Mouse (Mus musculus) embryo, embryonic 9.5 days (tissue): ENCODE data around the gene Lif.

Experiments used
- DNase-seq: peaks from one replicate; pipeline ENCODE4 v3.0.0-alpha.2; 2017; ENCODE audit errors: extremely low spot score

Gene Lif

DNA sequence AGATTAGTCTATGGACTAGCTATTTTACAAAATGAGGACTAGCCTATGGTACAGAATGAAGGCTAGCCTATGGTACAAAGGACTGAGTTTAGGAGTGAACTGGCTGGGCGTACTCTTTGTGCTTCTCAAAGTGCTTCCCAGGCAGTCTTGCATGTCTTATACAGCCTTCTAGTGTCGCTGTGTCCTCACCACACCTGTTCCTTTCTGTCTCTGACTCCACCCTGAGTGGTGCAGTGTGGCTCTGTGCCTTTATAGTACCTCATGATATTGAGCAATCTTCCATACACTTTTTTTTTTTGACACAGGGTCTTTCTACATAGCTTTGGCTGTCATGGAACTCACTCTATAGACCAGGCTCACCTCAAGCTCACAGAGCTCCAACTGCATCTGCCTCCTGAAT, 25.9 kb upstream of the Lif start:
- no peak for DNase-seq

DNA sequence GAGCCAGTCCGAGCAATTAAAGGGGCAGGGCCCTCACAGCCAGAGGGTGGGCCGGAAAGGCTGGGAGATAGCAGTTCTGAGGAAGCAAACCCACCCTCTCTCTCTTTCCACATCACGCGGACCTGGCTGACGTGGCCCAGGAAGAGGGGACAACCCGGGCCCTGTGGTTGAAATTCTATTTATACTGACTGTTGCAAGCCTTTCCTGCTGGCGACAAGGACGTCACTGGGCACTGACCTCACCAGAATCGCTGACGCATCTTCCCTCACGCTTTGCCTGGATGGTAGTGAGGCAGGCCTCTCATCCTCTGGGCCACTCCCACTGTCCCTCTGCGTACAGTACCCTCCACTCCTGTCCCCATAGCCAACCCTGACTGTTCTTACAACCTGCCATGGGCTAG, 24.7 kb upstream of the Lif start:
- no peak for DNase-seq

DNA sequence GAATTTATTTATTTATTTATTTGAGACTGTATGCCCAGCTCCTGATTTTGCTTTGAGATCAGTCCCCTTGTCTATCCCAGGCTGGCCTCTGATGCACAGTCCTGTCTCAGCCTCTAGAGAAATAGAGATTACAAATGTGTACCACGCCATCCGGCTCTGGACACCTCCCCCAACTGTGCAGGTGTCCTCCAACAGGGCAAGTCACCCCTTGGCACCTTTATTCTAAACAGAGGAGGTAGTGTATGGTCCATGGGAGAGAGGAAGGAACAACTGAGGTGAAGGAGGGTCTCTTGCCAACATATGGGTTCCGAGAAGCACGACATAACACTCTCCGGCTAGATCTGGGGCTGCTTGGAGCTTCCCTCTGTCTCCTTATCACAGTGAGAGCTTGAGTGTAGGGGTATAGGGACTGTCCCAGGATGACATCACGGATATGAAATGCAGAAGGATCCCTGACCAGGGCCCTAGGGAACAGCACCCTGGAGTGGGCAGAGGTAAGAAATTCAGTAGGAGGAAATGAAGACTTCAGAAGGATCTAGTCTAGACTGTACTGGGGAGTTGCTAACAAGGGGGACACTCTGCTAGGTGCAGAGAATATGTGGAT, 22.2 kb upstream of the Lif start:
- no peak for DNase-seq

DNA sequence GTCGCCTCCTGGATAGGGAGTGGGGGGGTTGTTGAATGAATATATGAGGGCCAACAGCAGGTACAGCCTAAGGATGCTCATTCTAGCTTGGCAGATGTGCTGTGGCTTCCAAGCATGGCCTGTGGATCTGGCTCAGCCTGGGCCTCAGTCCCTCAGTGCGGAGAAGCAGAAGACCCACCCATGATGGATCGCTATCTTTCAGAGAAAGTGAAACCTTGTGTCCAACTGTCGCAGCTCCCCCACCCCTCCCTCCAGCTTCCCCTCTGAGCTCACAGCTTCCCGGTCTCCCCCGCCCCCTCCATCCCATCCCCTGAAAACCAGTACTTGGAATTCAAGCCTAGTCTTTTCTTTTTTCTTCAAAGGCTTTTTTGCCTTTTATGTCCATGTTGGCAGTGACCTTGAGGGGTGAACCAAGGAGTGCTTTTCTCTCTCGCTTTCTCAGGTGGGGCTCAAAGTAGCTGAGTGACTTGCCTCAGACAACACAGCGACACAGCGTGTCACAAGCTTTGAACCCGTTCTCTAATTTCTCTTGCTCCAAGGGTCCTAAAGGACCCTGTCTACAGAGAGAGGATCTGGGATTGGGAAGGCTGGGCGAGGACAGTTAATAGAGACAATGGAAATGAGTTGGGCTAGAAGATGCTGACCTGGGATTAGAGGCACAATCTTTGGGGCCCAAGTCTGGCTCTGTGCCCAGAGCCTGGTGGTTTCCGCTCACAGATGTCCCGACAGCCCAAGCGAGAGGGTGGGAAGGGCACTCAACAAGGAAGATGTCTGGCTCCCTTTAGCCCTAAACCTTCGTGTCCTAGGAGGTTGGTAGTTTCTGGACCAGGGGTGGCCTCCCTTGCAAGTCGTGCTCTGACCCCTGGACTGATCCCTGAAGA, 21.5 kb upstream of the Lif start, which contains the start of gene Osm:
Gene Osm, plus strand, starts transcription at position 756 of the 881 bp plus-strand sequence.
- DNase-seq = no peak

DNA sequence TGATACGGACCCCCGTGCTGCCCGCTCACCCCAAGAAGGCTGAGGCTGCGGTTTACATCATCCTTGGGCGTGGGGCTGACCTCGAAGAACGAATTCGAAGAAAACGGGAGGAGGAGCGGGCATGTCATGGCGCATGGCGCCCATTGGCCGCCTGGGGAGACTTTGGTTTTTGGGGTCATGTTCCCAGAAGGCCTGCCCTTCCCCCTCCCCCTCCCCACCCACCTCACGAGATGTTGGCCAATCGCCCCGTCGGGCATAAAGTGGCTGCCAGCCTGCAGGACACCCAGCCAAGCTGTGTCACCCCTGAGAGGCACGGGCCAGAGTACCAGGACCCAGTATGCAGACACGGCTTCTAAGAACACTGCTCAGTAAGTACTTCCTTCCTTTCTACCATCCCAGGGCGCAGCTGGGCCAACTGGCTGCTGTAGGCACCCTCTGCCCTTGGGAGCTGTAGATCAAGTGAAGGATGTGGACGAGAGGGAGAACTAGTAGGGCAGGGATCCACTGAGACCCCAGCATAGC, 20.8 kb upstream of the Lif start:
- DNase-seq = no peak

DNA sequence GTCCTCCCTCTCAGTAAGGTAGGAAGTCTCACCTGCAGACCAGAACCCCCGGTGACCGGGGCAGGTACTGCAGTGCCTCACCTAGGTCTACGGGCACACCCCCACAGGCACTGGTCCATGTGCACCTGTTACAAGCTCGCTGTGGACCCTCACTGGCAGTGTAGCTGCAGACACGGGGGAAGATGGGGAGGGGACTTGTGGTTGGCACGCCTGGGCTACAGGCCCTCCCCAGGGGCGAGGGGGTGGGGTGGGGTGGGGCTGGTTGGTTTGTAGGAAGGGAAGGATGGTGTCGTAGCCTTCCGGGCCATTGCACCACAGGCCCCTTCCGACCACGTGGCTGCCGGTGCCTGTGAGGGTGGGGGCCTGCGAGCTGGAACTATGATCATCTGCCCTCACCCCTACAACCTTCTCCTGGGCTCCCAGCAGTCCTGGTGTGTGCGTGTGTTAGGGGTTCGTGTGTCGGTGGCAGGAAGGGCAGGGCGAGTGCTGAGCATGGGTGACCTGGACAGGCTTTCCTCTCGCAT, 19.9 kb upstream of the Lif start:
- DNase-seq = no peak

DNA sequence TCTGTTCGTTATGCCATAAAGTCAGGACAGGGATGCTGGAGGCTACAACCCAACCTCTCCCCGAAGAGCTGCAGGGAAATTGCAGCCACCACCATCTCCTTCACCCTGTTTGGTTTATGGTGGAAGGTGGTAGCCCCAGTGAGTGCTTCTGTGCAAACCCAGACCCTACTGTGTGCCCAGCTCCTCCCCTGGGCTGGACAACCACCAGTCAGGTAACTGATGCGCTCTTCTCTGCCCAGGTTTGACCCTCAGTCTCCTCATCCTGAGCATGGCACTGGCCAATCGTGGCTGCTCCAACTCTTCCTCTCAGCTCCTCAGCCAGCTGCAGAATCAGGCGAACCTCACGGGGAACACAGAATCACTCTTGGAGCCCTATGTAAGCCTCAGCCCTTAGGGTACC, 19.2 kb upstream of the Lif start:
- DNase-seq = no peak

DNA sequence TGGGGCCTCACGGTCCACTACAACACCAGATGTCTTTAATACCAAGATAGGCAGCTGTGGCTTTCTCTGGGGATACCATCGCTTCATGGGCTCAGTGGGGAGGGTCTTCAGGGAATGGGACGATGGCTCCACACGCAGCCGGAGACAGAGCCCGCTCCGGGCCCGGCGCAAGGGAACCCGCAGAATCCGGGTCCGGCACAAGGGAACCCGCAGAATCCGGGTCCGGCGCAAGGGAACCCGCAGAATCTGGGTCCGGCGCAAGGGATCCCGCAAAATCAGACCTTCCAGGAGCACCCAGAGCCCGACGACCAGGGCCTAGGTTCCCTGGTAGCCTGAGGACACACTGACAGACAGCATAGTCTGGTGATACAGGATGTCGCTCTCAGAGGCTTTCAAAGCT, 17.7 kb upstream of the Lif start:
- no peak for DNase-seq

DNA sequence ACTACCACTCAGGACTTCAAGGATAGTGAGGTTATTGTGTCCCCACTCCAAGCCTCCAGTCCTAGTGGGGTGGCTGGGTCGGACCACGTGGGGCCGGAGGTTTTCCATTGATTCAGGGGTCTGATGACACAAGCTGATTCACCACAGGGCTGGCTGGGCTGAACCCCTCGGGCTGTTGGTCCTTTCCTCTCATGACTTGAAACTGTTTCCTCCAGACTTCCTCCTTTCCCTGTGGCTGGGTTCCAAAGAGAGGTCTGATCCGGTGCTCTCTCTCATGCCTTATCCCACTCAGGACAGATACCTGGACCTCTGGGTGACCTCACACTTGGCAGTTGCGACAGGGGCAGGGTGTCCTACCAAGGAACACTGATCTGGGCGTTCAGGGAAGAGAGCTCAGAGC, 17.2 kb upstream of the Lif start:
- DNase-seq = no peak

DNA sequence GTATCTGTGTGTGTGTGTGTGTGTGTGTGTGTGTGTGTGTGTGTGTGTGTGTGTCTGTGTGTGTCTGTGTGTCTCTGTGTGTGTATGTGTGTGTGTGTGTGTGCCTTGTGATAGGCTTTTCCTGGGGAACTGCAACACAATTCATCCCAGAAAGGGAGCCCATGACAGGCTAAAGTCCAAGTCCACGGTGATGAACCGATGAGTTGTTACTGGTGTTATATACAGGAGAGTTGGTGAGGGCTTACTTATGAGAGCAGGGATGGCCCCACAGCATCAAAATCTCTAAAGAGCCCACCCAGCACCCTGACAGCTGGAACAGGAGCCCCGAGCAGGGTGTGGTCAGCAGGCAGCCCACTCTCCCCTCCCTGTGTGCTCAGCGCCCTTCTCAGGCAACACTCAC, 16.2 kb upstream of the Lif start:
- no peak for DNase-seq

DNA sequence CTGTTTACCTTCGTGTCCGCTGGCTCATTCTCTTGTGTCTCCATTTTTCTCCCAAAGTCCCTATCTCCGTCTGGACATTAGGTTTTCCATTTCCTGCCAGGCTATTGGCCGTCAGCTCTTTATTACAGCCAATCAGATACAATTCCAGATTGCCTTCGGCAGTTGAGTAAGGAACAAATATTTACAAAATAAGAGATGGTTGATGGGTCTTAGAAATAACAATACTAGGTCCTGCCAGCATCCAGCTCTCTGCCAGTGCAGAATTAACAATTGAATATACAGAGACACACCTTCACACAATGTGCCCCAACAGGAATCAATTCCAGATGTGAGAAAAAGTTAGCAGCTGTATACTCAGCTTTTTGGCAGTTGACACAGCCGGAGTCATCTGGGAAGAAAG, 11.2 kb upstream of the Lif start:
- DNase-seq = no peak

DNA sequence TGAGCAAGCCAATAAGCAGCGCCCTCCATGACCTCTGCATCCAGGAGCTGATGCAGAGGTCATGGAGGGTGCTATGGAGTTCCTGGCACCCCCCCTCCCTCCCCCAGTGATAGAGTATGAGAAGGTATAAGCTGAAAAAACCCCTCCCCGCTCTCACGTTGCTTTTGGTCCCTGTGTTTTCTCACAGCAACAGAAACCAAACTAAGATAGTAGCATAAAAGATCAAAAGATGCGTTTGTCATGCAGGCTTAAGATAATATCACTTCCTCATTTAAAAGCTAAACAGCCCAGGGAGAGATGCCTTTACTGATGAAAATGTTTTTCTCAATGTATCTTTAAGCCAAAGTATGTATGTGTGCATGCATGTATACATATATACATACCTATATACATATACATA, 10.7 kb upstream of the Lif start:
- DNase-seq = no peak

DNA sequence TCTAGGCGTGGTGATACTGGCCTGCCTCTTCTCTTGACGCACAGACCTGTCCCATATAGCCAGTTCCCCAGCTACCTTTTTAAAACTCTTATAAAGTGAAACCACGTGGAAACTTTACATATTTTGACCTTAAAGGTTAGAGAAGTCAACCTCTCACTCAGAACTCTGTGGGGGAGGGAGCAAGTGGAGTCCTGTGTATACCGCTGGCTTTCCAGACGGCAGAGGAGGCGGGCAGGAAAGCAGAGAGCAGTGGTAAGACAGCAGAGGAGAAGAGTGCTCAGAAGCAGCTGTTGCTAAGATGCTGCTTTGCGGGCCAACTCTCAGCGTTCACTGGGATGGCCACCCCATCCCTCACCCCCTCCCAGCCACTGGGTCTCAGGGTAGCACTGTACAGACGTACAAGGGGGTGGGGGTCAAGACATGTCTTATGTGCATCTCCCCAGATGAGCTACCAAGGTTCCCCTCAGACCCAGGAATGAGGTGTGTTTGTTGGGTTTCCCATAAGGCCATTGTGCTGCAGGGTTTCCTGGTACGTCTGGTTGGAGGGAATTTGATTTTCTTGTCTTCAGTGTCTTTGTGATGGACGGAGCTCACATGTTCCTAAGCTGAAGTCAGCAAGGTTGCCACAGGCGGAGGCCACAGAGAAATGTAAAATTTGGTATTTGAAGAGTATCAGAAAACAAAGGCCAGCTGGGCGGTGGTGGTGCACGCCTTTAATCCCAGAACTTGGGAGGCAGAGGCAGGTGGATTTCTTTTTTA, 10.0 kb upstream of the Lif start:
- DNase-seq = no peak

DNA sequence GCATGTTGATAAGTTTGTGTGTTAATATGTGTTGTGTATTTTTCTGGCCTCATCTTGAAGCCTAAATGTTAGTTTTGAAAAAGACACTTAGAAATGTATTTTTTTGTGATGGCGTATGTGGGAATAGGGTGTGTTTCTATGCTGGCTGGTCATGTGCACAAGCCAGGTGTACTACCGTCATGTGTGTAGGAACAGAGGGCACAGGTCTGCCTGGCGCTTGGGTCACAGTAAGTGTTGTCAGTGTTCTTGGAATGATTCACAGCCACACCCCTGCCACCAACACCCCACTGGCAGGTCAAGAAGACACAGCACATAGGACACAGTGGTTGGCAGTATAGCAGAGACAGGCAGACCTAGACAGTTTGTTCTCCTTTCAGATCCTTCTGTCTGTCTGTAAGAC, 8.2 kb upstream of the Lif start:
- no peak for DNase-seq

DNA sequence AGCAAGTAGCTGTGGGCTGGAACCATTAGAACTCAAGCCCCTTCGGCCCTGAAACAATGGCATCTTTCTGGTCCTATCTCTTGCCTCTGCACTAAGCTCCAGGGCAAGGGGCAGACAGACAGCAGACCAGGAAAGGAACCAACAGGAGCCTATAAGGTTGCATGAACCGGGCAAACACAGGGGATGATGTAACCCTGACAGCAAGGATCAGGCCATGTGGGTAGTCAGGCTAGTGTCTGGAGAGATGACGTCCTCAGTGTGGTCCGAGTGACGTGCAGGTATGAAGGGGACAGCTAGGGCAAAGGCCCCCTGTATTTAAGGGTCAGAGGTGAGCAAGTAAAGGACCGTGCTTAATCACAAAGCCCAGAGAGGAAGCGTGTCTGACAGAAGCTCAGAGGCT, 7.1 kb upstream of the Lif start:
- no peak for DNase-seq

DNA sequence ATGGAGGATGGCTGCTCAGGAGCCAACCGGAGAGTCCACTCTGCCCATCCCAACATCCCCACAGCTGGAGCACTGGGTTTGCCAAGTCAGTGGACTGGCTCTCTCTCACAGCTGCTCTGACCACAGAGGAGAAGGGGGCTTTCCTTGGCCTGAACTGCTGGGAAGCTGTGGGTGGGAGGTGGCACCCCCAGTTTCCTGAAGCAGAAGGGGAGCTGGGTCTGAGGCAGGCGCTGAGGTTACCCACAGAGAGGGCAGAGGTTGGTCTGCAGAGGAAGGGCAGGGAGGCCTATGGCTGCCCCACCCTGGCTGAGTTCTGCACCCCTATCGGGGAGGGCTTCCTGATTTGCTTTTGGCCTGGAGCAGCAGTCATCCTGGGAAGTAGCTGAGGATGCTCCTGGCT, 6.0 kb upstream of the Lif start:
- DNase-seq = no peak

DNA sequence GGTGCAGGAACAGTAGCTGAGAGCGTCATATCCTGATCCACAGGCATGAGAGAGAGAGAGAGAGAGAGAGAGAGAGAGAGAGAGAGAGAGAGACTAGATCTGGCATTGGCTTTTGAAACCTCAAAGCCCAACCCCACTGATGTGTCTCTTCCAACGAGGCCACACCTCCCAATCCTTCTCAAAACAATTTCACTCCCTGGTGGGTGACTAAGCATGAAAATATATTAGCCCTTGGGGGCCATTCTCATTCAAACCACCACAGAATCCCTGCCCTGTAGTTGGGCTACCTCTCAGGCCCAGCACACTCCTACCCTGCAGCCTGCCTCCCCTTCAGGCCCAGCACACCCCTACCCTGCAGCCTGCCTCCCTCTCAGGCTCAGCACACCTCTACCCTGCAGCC, 4.5 kb upstream of the Lif start:
- no peak for DNase-seq

DNA sequence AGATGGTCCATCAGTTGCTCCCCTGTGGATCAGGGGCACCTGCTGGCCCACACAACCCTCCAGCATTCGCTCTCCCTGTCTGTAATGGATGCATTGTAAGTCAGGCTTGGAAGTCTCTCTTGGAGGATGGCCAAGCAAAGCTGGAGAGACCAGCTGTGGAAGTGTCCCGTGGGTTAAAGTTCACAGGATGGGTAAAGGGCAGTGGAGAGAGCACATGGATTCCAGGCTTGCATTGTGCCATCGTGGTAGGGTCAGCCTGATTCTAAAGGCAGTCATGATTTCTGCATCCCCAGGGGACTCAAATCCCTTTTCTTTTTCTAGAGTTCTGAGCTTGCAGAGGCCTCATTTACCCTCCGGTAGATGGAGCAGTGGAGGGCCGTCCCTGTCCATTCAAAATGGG, 399 bp downstream of the Lif start:
- DNase-seq = no peak

DNA sequence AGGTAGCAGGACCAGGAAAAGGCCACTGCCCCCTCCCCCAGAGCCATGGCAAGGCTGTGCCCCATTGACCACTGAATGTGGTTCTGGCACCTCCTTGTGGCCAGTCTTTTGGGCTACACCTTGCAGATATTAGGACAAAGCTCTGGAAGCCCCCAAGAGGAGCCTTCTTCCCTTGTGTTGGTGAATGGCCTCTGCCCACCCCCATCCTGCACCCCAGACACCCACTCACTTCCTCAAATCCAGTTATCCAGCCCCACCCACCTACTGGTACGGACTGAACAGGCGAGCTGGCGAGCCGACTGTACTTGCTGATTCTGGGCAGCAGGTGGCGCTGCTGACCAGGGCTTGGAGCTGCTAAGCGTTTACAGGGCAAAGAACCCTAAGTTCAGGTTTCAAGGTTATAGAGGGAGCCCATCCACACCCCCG, 1.3 kb downstream of the Lif start:
- peak; percentile 86 for DNase-seq

DNA sequence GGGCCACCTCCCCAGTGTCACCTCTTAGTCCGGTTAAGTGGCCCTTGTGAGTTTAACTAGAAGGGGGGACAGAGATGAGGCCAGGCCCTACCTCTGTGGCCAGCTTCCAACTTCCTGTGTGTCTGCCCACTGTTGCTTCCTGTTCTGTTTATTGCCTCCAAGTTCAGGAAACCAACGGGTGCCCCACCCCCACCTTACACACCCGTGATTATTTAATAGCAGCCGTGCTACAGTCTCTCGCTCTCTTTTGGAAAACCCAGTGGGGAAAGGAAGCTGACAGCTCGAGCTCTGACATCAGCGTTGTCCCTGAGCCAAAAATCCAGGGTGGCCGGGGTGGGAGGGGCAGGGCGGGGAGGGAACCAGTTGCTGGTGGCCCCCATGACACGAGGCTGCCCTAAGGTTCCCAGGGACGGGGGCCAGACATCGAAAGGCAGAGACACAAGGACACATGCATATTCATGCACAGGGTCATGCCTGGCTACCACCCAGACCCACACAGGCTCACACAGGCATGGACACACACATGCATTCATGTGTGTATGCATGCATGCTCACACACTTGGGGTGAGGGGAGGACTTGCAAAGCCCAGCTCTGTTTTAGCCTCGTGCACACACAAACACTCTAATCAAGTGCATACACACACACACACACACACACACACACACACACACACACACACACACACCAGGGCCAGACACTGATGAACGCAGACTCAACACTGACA, 3.3 kb downstream of the Lif start:
- DNase-seq = no peak

DNA sequence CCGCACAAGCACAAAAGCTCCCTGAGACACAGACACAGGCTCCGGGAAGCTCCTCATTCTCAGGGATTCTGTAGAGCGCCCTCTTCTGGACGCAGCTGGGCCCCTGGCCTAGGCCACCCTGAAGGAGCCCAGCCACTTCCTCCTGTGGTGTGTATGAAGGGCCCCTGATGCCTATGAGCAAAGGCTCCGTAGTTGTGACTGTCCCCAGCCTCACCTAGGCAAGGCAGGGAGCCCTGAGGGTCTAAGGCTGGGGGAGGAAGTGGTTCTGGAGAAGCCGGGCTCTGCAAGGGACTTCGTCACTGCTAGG, 3.8 kb downstream of the Lif start:
- DNase-seq = peak; percentile 57

DNA sequence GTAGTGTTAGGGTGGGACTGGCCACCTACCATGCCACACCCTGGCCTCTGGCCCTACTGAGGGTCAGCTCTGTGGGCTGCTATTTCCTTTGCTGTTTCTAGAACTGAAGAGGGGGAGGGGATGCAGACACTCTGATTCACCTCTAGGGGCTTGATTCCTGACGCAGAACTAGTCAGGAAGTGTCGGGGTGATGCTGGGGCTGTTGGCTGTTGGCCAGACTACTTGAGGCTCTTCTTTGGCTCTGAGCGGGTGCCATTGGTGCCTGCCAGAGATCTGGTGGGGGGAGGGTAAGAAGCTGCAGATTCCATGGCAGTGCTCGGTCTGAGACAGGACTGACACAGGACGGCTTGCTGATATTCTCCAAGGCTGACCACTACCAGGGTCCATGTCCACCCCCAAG, 4.6 kb downstream of the Lif start:
- no peak for DNase-seq
